ENCODE assay signal across 8 mouse cellular contexts in genomic region chr2:84742451-84743283, GRCm38 (mm10). TPM values are rescaled to one million over a fixed set of nuclear protein-coding genes. Genes with fewer than 3 reads are reported as not detected.
DNase-seq lines count a peak whose midpoint lies in the region; ATAC-seq and TF ChIP-seq lines count a peak whose summit lies in the region.

No protein-coding gene starts in this region.

- no peak for TF ChIP-seq EP300 in CH12.LX (IDR thresholded peaks at IDR 0.05; ENCODE audit: low read length)

- no peaks in the 10 kb centered on the region for H3K79me2 ChIP-seq in CH12.LX (replicated peaks; ENCODE audit: control insufficient read depth, extremely low read depth, insufficient read depth, poor library complexity, severe bottlenecking)
- H3K79me2 ChIP-seq in liver, adult 2 months (ENCODE audit: control insufficient read depth, insufficient read depth, low read length): 0 out of 2 replicates have a peak, but pooled peaks cover 3% of the 10 kb centered on the region

- WGBS in liver, adult 2 months: 3% methylated on average over 26 of the region's 26 CpGs
- 0% methylated on average over 24 of the region's 26 CpGs for WGBS in midbrain, postnatal 0 days

- TF ChIP-seq CTCF in CH12.LX (conservative IDR thresholded peaks at IDR 0.05 in 1 of 2, IDR thresholded peaks at IDR 0.05 in 1 of 2; ENCODE audit: low read depth in 2 of 2, low read length in 2 of 2): no peak
- no peak for TF ChIP-seq CTCF in liver, adult 2 months (IDR thresholded peaks at IDR 0.05; ENCODE audit: low read depth, low read length)
- no peak for TF ChIP-seq CTCF in midbrain, postnatal 0 days (IDR thresholded peaks at IDR 0.05)

- H3K27me3 ChIP-seq in CH12.LX (replicated peaks): peaks cover 29% of the 10 kb centered on the region
- H3K27me3 ChIP-seq in liver, adult 2 months (ENCODE audit: control insufficient read depth, insufficient read depth, low read length): no peaks in the 10 kb centered on the region
- H3K27me3 ChIP-seq in midbrain, postnatal 0 days (ENCODE audit: insufficient read depth, low read length): no peaks in the 10 kb centered on the region

- in situ Hi-C loops in CH12.LX (cut with MboI; ENCODE audit: low pct_ligation_motif_present, low pct_unique_long_range_greater_than_20kb, low sequenced_read_pairs): no loop called here

- no peaks in the 10 kb centered on the region for H3K9me3 ChIP-seq in CH12.LX (replicated peaks; ENCODE audit: low read length)
- H3K9me3 ChIP-seq in midbrain, postnatal 0 days (ENCODE audit: low read length): no peaks in the 10 kb centered on the region

- H3K4me3 ChIP-seq in CH12.LX (replicated peaks in 1 of 3; ENCODE audit: low read depth in 2 of 3, low read length in 2 of 3, poor library complexity in 1 of 3): no peak overlapping the region
- H3K4me3 ChIP-seq in liver, adult 2 months (ENCODE audit: insufficient read depth, low read depth, low read length): peak overlapping the region; percentile 66
- H3K4me3 ChIP-seq in midbrain, postnatal 0 days (ENCODE audit: low read depth, low read length): peak overlapping the region; percentile 84

- TF ChIP-seq RAD21 in CH12.LX (IDR thresholded peaks at IDR 0.05; ENCODE audit: low read depth, low read length): no peak

- intact Hi-C loops in heart, postnatal 14 days (cut with DNase I): loop anchor here (5.0 kb wide), 1 partner anchor 55 kb away; the partner anchor contains the start of gene Ube2l6

- peak; percentile 74 for ATAC-seq in midbrain, postnatal 0 days (ENCODE audit: low FRiP score)

- H3K36me3 ChIP-seq in CH12.LX (replicated peaks in 1 of 2; ENCODE audit: control insufficient read depth in 1 of 2, insufficient read depth in 1 of 2, low read length in 1 of 2): no peaks in the 10 kb centered on the region
- no peaks in the 10 kb centered on the region for H3K36me3 ChIP-seq in liver, adult 2 months (ENCODE audit: control insufficient read depth, insufficient read depth, low read length)
- no peaks in the 10 kb centered on the region for H3K36me3 ChIP-seq in midbrain, postnatal 0 days (ENCODE audit: insufficient read depth, low read length)

- DNase-seq in adrenal gland, postnatal 14 days: peak; percentile 42
- DNase-seq in adrenal gland, postnatal 25 days: no peak
- DNase-seq in CH12.LX (ENCODE audit: extremely low read depth): no peak
- DNase-seq in embryo, embryonic 11 days: peak; percentile 97
- peak; percentile 29 to 43 for DNase-seq in heart, postnatal 14 days
- DNase-seq in liver, adult 2 months (ENCODE audit: extremely low read depth, low read depth, low spot score): no peak
- DNase-seq in midbrain, postnatal 0 days (ENCODE audit: low spot score): peak; percentile 88
- no peak for DNase-seq in frontal cortex, postnatal 36 days (ENCODE audit: low spot score in 2 of 2)

- peaks cover 0 to 6% of the 10 kb centered on the region in 2 experiments; a peak in 1 of 4 replicates for H3K4me1 ChIP-seq in CH12.LX (ENCODE audit: control insufficient read depth in 1 of 2, insufficient read depth in 2 of 2)
- peaks cover 11% of the 10 kb centered on the region for H3K4me1 ChIP-seq in liver, adult 2 months (ENCODE audit: control insufficient read depth, insufficient read depth, low read length)
- peaks cover 16% of the 10 kb centered on the region for H3K4me1 ChIP-seq in midbrain, postnatal 0 days (ENCODE audit: insufficient read depth, low read length)

- H3K27ac ChIP-seq in CH12.LX (ENCODE audit: insufficient read depth, low read depth): no peak overlapping the region
- peak overlapping the region; percentile 88 for H3K27ac ChIP-seq in liver, adult 2 months (replicated peaks; ENCODE audit: insufficient read depth, low read depth, low read length)
- H3K27ac ChIP-seq in midbrain, postnatal 0 days (ENCODE audit: low read depth, low read length): peak overlapping the region; percentile 95

- H3K9ac ChIP-seq in CH12.LX (ENCODE audit: insufficient read depth, low read depth): no peak overlapping the region
- H3K9ac ChIP-seq in liver, adult 2 months (ENCODE audit: low read depth, low read length): peak overlapping the region; percentile 74
- H3K9ac ChIP-seq in midbrain, postnatal 0 days (replicated peaks; ENCODE audit: low read length, poor library complexity, severe bottlenecking): peak overlapping the region; percentile 94

- dilution Hi-C loops in CH12.LX (cut with MboI; ENCODE audit: extremely low pct_ligation_motif_present, extremely low pct_unique_long_range_greater_than_20kb, low sequenced_read_pairs): no loop called here

- no peak for TF ChIP-seq POLR2A in CH12.LX (IDR thresholded peaks at IDR 0.05; ENCODE audit: low read depth, low read length)
- no peak for TF ChIP-seq POLR2A in liver, adult 2 months (IDR thresholded peaks at IDR 0.05; ENCODE audit: extremely low read depth, insufficient read depth, low read length)

- H3K4me2 ChIP-seq in CH12.LX (ENCODE audit: insufficient read depth, low read depth, poor library complexity, severe bottlenecking): 0 out of 2 replicates have a peak overlapping the region, but pooled peaks have one; percentile 37
- H3K4me2 ChIP-seq in midbrain, postnatal 0 days (ENCODE audit: low read depth, low read length, poor library complexity, severe bottlenecking): peak overlapping the region; percentile 84

TF ChIP-seq in CH12.LX, 34 proteins besides CTCF, POLR2A, EP300 and RAD21:
- TF ChIP-seq MEF2A (IDR thresholded peaks at IDR 0.05; ENCODE audit: borderline replicate concordance, low read depth, low read length): no peak
- no peak for TF ChIP-seq ETS1 (conservative IDR thresholded peaks at IDR 0.05; ENCODE audit: low read depth, low read length)
- no peak for TF ChIP-seq TCF12 (IDR thresholded peaks at IDR 0.05; ENCODE audit: low read depth, low read length)
- TF ChIP-seq PAX5 (IDR thresholded peaks at IDR 0.05; ENCODE audit: low read length): no peak
- no peak for TF ChIP-seq BHLHE40 (IDR thresholded peaks at IDR 0.05; ENCODE audit: low read depth, low read length)
- TF ChIP-seq USF2 (conservative IDR thresholded peaks at IDR 0.05; ENCODE audit: low read depth, low read length): no peak
- no peak for TF ChIP-seq NRF1 (IDR thresholded peaks at IDR 0.05; ENCODE audit: low read depth, low read length)

RNA-seq across cellular contexts. Expression of gene Gm19426, which starts 0.8 kb away (rescaled TPM):
- total RNA-seq in adrenal gland, postnatal 14 days (2021): 5.2 and 5.3 TPM in 2 replicates
- 3.9 and 4.2 TPM in 2 replicates for total RNA-seq in adrenal gland, postnatal 25 days (2021)
- total RNA-seq in CH12.LX (2012; rRNA removed) (not detected in 2 replicates), CH12.LX (2014; rRNA removed) (not detected in 2 replicates)
- not detected in 2 replicates for polyA plus RNA-seq in CH12.LX (2012; ENCODE audit: insufficient read length, low read depth)
- 1 to 10 TPM; 1.6 to 2.2 TPM for total RNA-seq in heart, postnatal 14 days (2021)
- 1.7 and 3.1 TPM in 2 replicates for total RNA-seq in liver, adult 2 months (2014; rRNA removed)
- polyA plus RNA-seq in liver, adult 2 months (2012; rRNA removed): 1.9 and 3.0 TPM in 2 replicates
- 0.88 and 1.1 TPM in 2 replicates for total RNA-seq in midbrain, postnatal 0 days (2014; rRNA removed)
- 2.1 and 2.4 TPM in 2 replicates for polyA plus RNA-seq in midbrain, postnatal 0 days (2015; fragmentation: Nextera tagmentation; extraction: Ambion mirVana)

RNA-seq across cellular contexts. Expression of gene Ypel4, which starts 8.8 kb away (rescaled TPM):
- total RNA-seq in adrenal gland, postnatal 14 days (2021): 6.5 and 8.6 TPM in 2 replicates
- 8.5 and 9.3 TPM in 2 replicates for total RNA-seq in adrenal gland, postnatal 25 days (2021)
- total RNA-seq in CH12.LX (2012; rRNA removed) (0.25 and 0.59 TPM in 2 replicates), CH12.LX (2014; rRNA removed) (not detected in 2 replicates)
- not detected in 2 replicates for polyA plus RNA-seq in CH12.LX (2012; ENCODE audit: insufficient read length, low read depth)
- total RNA-seq in heart, postnatal 14 days (2021): 1 to 10 TPM in 1 of 2 experiments, under 1 TPM in 1; 0.93 to 1.3 TPM
- total RNA-seq in liver, adult 2 months (2014; rRNA removed): not detected in 2 replicates
- polyA plus RNA-seq in liver, adult 2 months (2012; rRNA removed): 0.05 TPM in 2 replicates
- total RNA-seq in midbrain, postnatal 0 days (2014; rRNA removed): 12.9 and 15.0 TPM in 2 replicates
- polyA plus RNA-seq in midbrain, postnatal 0 days (2015; fragmentation: Nextera tagmentation; extraction: Ambion mirVana): 14.3 and 14.7 TPM in 2 replicates

RNA-seq across cellular contexts. Expression of gene Clp1, which starts 15.5 kb away (rescaled TPM):
- 14.5 and 15.7 TPM in 2 replicates for total RNA-seq in adrenal gland, postnatal 14 days (2021)
- 12.3 and 13.9 TPM in 2 replicates for total RNA-seq in adrenal gland, postnatal 25 days (2021)
- total RNA-seq in CH12.LX (2012; rRNA removed) (32.0 and 42.1 TPM in 2 replicates), CH12.LX (2014; rRNA removed) (65.2 and 67.1 TPM in 2 replicates)
- polyA plus RNA-seq in CH12.LX (2012; ENCODE audit: insufficient read length, low read depth): 37.0 and 46.5 TPM in 2 replicates
- 1 to 10 TPM; 4.9 to 5.8 TPM for total RNA-seq in heart, postnatal 14 days (2021)
- total RNA-seq in liver, adult 2 months (2014; rRNA removed): 7.9 and 10.9 TPM in 2 replicates
- 8.6 and 12.6 TPM in 2 replicates for polyA plus RNA-seq in liver, adult 2 months (2012; rRNA removed)
- total RNA-seq in midbrain, postnatal 0 days (2014; rRNA removed): 12.6 TPM in 2 replicates
- polyA plus RNA-seq in midbrain, postnatal 0 days (2015; fragmentation: Nextera tagmentation; extraction: Ambion mirVana): 12.5 and 13.4 TPM in 2 replicates

RNA-seq across cellular contexts. Expression of gene Zdhhc5, which starts 27.7 kb away (rescaled TPM):
- 52.8 and 58.1 TPM in 2 replicates for total RNA-seq in adrenal gland, postnatal 14 days (2021)
- 62.3 and 62.9 TPM in 2 replicates for total RNA-seq in adrenal gland, postnatal 25 days (2021)
- total RNA-seq in CH12.LX (2012; rRNA removed) (25.4 and 28.5 TPM in 2 replicates), CH12.LX (2014; rRNA removed) (35.5 and 37.7 TPM in 2 replicates)
- polyA plus RNA-seq in CH12.LX (2012; ENCODE audit: insufficient read length, low read depth): 37.6 and 45.5 TPM in 2 replicates
- 10 to 100 TPM; 57.7 to 62.4 TPM for total RNA-seq in heart, postnatal 14 days (2021)
- total RNA-seq in liver, adult 2 months (2014; rRNA removed): 21.9 and 25.8 TPM in 2 replicates
- polyA plus RNA-seq in liver, adult 2 months (2012; rRNA removed): 35.6 and 36.1 TPM in 2 replicates
- 39.0 and 39.4 TPM in 2 replicates for total RNA-seq in midbrain, postnatal 0 days (2014; rRNA removed)
- polyA plus RNA-seq in midbrain, postnatal 0 days (2015; fragmentation: Nextera tagmentation; extraction: Ambion mirVana): 14.5 and 17.9 TPM in 2 replicates

RNA-seq across cellular contexts. Expression of gene Serping1, which starts 32.6 kb away (rescaled TPM):
- total RNA-seq in adrenal gland, postnatal 14 days (2021): 73.1 and 93.2 TPM in 2 replicates
- 31.8 and 33.5 TPM in 2 replicates for total RNA-seq in adrenal gland, postnatal 25 days (2021)
- total RNA-seq in CH12.LX (2012; rRNA removed) (not detected in 2 replicates), CH12.LX (2014; rRNA removed) (not detected in 2 replicates)
- not detected in 2 replicates for polyA plus RNA-seq in CH12.LX (2012; ENCODE audit: insufficient read length, low read depth)
- 10 to 100 TPM; 58.8 to 72.1 TPM for total RNA-seq in heart, postnatal 14 days (2021)
- total RNA-seq in liver, adult 2 months (2014; rRNA removed): 298 and 437 TPM in 2 replicates
- 979 and 1,033 TPM in 2 replicates for polyA plus RNA-seq in liver, adult 2 months (2012; rRNA removed)
- total RNA-seq in midbrain, postnatal 0 days (2014; rRNA removed): 19.9 and 20.9 TPM in 2 replicates
- polyA plus RNA-seq in midbrain, postnatal 0 days (2015; fragmentation: Nextera tagmentation; extraction: Ambion mirVana): 30.6 and 31.9 TPM in 2 replicates

Comparison
In these comparisons a context has a peak if more than half of its experiments do, and no peak if none do; other contexts are left out.
1. DNase-seq: peak in adrenal gland, postnatal 14 days (single experiment), embryo, embryonic 11 days (single experiment), heart, postnatal 14 days (2 of 2) and midbrain, postnatal 0 days (single experiment); none in adrenal gland, postnatal 25 days (single experiment), CH12.LX (single experiment), liver, adult 2 months (single experiment) and frontal cortex, postnatal 36 days (0 of 2).
2. H3K4me3 ChIP-seq: peak in liver, adult 2 months (single experiment) and midbrain, postnatal 0 days (single experiment); none in CH12.LX (0 of 3).